Mouse (Mus musculus): Measurements from ENCODE around the gene Mtch1.
"Not testable (repeated sequence)": the region's sequence is repeated elsewhere in the genome, so short reads cannot be mapped to it uniquely, and the experiment has no call there.

The Mtch1 gene

DNA sequence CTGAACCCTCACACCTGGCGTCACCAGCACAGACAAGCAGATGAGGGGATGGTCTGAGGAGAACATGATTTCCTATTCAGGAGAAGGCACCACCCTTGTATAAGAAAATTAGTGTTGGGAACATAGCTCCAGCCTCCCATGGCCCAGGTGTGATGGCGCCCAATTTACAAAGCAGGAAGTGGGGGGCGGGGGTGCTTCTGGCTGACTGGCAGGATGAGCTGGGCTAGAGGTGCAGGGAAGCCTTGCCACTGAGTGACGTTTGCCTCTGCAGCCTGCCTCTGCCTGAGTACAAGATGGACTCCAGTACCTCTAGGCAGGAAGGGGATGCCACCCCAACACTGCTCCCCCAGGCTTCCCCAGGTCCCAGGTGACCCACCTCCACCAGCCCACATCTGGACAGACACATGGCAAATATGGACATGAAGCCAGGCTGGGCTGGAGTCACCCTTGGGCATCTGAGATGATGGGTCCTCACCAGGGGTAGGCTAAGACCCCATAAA lies 15.5 kb downstream of the Mtch1 start:
- DNase-seq (ENCODE audit: low spot score) = no peak

DNA sequence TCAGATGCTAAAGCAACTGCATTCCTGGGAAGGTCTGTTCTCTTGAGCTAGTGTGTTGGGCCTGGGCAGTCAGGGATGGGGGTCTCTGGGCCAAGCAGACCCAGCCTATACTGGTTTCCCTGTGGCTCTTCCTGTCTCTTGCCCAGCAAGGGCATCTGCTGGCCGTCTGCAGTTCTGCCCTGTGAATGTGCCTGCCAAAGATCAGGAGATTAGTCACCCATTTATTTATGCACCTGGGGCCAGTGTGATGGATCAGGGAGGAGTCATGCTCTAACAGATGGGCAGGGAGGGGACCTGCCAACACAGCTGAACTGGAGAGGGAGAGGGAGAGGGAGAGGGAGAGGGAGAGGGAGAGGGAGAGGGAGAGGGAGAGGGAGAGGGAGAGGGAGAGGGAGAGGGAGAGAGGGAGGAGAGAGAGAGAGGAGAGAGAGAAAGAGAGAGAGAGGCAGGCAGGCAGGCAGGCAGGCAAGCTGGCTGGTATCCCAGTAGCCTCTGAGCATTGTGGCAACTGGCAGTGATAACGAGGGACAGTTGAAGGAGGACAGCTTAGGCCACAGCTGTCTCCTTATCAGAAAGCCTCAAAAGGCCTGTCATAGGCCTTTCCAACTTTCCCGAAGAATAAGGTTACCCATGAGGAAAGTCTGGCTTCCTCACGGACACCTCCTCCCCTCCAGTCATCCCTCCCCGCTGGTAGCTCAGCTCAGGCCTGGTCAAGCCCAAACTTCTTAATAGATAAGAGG lies 16.9 kb downstream of the Mtch1 start:
- no peak for DNase-seq (ENCODE audit: low spot score)

DNA sequence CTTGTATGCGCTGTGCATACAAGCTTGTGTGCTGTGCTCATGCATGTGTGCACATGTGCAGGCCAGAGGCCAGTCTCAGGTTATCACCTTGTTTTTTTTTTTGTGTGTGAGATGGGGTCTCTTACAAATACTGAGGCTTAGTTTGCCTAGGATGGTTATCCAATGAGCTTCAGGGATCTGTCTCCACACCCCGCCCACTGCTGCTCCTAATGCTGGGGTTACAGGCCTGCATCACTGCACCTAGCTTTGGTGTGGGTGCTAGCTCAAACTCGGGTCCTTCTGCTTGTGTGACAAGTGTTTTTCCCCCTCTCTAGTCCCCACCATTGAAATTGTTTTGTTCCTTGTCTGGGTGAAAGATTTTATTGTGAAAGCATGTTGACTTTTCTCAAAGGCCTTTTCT lies 17.5 kb downstream of the Mtch1 start:
- no peak for DNase-seq (ENCODE audit: low spot score)

DNA sequence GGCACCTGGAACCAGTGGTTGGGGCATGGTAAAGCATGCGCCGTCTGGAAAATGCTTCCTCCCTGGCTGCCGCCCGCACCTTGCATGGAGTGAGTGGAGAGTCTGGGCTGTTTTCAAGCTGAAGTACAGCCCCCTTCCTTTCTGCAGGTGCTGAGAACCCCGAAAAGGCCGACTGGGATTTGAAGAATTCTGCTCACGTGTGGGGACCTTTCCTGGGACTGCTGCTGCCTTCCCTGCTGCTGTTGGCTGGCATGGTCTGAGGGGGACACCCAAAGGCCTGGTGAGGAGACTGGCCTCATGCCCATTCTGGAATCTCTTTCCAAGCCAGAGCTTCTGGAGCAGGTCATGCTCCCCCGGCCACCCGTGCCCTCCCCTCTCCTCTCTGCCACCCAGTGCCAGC lies 20.0 kb downstream of the Mtch1 start:
- DNase-seq (ENCODE audit: low spot score) = no peak

DNA sequence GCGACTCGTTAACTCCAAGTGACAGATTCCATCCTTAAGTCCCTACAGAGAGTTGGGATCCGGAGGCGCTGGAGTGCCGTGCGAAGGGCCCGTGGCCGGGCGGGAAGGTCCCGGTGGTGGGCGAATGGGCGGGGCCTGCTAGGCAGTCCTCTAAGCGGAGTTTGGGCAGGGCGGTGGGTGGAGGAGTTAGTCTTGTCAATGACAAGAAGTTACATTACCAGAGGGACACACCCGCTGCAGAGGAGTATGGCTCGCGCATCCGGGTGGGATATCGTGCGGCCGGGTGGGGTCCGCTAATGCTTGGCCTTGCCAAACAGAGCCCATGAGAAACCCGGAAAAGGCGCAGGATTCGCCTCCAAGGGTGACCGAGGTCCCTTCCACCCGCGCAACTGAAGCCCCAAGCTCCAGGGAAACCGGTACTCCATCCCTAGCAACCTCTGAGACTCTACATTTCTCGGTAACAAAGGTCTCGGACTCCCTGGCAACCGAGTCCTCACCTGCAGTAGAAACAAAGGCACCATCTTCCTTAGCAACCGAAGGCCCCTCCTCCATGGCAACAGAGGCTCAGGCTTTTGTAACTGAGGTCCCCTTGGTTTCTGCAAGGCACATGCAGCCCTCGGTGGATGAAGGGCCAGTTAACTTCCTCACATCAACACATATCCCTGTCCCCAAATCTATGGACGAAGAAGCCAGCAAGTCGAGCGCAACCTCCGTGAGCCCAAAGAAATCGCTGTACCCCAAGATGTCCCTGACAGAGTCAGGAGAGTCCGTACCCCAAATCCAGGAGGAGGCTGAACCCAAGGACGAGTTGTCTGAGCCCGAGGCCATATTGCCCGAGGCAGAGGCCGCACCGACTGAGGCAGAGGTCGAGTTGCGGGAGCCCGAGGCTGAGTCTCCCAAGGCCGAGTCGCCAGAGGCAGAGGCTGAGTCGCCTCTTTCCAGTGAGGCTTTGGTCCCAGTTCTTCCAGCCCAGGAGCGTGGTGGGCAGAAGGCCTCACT lies 20.9 kb downstream of the Mtch1 start:
- no peak for DNase-seq (ENCODE audit: low spot score)

DNA sequence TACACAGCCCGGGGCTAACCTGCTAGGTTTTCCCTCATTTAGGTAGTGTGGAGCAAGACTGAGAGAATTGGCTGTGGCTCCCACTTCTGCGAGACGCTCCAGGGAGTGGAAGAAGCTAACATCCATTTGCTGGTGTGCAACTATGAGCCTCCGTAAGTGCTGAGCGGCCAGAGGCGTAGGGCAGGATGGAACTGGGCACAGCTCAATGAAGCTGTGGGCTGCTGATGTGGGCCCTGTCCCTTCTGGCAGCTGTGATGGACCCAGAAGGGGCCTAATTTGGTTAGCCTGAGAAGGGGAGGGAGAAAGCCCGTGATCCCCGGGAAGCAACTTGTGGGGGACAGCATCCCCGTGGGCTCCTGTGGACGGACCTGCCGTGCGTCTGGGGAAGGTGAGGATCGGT lies 21.9 kb downstream of the Mtch1 start:
- no peak for DNase-seq (ENCODE audit: low spot score)

DNA sequence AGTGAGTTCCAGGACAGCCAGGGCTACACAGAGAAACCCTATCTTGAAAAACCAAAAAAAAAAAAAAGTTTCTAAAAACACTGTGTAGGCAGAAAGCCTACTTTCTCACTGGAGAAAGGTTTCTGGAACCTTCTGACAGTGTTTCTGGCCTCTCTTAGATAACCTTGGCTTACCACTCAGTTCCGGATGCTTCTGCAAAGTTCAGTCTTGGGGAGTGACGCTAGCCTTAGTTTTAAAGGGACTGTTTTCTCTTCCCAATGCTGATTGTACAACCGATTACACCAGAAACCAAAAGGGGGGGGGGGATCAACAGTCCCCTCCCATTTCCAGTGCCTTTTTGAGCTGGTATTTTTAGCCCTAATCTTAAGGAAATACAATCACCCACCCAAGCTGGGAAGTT lies 24.1 kb downstream of the Mtch1 start:
- DNase-seq (ENCODE audit: low spot score) = no peak

DNA sequence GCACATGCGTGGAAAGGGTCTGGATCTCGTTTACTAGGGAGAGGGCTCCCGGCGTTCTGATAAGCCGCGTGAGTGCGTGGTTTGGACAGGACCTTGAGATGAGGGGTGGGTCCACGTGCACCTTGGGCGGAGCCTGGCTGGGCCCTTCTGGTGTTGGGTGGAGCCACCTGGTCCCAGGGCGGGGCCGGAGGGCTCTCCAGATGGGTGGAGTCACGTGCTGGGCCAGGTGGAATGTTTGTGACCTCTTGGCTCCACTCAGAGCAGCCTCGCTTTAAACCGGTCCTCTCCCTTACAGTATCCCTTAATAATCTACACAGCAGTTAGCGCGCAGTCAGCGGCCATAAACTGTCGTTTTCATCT lies 25.2 kb downstream of the Mtch1 start:
- no peak for DNase-seq (ENCODE audit: low spot score)

DNA sequence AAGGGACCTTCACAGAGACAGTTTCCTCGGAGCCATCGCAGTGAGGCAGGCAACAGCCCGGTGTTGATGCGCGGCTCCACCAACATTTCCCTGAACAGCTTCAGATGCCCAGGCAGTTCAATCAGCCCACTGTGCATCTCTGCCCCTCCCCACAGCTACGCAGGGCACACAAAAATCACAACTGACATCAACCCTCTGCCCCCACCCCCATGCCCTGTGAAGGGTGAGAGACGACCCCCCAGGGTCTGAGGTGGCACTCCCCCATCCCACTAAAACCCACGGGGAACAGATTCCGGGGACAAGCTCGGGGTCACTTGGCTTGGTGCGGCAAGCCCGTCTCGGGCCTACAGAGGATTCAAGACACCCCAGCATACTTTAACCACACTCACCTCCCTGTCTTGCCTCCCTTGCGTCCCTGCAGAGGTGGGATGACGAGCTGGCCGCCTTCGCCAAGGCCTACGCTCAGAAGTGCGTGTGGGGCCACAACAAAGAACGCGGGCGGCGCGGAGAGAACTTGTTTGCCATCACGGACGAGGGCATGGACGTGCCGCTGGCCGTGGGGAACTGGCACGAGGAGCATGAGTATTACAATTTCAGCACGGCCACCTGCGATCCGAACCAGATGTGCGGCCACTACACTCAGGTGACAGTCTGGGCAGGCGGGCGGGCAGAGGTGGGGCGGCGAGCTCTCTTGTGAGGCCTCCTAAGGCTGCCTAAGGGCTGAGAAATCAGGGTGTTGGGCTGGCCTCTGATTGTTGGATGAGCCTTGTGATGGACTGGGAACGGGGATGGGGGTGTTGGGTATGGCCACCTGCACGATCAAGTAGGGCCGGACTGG lies 25.8 kb downstream of the Mtch1 start:
- no peak for DNase-seq (ENCODE audit: low spot score)

DNA sequence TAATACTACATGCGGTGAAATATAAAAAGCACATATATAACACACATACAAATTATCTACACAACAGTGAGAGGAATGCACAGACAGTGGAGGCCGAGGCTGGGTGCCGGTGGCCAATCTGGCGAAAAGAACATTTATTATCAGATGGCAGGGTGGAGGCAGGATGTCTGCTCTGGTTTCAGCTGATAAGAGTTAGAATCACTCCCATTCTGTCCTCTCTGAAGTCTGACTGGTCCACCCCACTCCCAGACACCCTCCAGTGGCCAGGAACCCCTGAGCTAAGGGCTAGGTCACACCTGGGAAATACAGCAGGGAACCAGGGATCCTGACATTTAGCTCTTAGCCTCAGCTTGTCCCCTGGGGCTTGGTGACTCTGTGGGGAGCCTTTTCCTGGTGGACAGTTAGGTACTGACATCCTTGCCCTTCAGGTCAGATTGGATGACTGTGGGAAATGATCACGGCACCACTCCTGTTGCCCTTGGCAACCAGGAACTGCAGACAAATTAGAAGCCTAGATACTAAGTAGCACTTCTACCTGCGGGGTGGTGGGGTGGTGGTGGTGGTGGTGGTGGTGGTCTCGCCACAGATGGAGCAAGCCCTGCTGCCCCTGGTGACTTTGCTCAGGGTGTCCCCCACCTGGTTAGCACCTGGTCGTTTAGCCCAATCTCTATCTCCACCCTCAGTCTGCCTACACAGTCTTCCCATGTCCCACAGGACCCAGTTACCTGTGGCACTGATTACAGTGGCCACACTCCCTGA lies 27.7 kb downstream of the Mtch1 start:
- no peak for DNase-seq (ENCODE audit: low spot score)

DNA sequence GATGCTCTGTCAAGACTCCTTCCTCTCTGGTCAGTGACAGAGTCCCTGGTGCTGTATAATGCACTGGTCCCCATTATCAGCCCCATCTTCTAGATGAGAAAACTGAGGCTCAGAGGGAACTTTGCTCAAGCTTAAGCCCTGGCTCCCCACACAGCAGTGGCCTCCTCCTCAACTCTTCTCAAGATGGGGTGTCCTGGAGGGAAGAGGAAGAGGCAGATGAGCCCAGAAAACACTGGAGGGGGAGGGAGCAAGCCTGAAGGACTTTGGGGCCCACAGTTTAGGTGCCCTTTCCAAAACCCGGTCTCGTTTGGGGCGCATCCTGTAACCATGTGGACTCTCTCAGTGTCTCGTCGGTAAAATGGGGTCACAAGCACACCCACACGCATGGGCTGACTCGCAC lies 28.3 kb downstream of the Mtch1 start:
- no peak for DNase-seq (ENCODE audit: low spot score)

DNA sequence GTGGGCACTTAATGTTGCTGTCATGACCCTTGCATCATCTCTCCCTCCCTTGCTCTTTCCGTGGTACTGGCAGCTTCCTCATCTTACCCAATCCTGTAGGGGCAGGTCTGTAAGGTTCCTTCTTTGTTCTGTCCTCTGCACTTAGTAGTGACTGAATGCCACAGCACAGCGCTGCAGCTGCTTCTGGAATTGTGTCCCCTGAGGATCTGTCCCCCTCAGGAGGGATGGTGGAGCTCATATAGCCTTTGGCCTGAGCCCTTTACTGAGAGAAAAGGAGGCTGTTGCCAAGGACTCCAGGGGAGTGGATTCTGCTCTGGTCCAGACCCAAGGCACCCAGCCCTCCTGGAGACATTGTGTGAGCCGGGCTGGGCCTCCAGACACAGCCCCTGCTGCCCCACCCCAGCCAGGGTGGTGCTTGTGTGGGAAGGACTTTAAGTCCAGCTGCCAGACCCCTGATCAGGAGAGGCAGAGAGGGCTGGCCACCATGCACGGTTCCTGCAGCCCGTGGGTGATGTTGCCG lies 28.9 kb downstream of the Mtch1 start:
- no peak for DNase-seq (ENCODE audit: low spot score)

DNA sequence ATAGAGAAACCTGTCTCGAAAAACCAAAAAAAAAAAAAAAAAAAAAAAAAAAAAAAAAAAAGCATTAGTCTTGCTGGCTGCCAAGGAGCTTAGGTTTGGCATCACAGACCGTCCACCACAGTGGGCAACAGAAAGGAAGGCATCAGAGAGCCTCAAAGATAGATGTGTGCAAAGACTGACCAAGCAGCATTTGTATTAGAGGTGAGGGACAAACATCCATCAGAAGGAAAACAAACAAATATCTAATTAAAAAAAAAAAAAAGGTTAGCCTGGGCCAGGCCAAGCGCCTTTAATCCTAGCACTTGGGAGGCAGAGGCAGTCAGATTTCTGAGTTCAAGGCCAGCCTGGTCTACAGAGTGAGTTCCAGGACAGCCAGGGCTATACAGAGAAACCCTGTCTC lies 30.4 kb downstream of the Mtch1 start, which contains the start of gene Pi16:
Pi16 (plus strand) TSS at position 301 of the 400 bp plus-strand sequence.
- not testable (repeated sequence) for DNase-seq (ENCODE audit: low spot score)

DNA sequence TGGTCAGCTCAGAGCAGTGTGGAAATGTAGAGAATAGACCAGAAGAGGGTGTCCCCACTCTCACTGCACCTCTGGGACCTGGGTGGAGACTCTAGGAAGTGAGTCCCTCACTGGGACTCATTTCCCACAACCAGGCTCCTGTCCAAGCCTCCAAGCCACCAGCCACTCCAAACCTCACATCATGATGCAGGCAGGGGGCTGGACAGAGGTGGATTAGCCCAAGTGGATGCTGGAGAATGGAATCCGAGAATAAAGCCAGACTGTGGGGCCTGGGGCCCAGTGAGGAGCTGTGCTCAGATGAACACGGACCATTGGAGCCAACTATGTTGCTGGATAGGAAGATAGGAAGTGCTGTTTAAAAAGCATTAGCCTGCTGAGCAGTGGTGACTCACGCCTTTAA lies 30.8 kb downstream of the Mtch1 start:
- DNase-seq (ENCODE audit: low spot score) = no peak

DNA sequence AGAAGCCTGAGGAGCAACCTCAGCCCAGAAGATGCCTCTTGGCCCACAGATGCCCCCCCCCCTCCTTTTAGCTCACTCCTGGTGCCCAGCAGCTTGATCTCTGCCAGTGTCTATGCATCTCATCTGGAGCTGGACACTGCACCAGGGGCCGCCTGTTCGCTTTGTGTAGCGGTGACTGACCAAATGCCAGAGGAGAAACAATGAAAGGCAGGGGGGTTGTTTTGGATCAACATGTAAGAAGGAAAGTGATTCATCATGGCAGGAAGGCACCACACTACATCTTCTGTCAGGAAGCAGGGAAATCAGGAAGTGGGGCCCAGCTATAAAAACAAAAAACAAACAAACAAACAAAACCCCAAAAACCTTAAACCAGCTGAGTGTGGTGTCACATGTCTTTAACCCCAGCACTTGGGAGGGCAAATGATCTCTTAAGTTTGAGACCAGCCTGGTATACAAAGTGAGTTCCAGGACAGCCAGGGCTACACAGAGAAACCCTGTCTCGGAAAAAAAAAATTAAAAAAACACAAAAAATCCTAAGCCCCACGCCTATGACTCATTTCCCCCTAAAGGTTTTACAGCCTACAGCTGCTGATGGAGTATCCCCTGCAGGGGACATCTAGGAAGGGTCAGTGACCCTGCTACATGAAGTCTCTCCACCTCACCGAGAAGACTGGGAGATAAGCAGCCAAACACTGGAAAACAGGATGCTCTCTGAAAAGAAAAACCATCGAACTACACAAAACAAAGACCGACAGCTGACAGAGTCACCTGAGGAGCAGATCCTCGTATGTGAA lies 31.9 kb downstream of the Mtch1 start:
- DNase-seq (ENCODE audit: low spot score) = no peak

DNA sequence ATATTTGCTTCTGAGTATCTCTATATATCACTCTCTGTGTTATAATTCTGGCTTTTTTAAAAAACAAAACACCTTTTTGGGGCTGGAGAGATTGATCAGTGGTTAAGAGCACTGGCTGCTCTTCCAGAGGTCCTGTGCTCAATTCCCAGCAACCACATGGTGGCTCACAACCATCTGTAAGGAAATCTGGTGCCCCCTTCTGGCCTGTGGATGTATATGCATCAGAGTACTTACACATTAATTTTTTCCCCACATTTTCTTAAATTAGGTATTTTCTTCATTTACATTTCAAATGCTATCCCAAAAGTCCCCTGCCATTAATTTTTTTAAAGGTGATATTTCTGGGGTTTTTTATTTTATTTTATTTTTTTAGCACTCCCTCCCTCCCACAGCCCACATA lies 34.4 kb downstream of the Mtch1 start:
- no peak for DNase-seq (ENCODE audit: low spot score)

DNA sequence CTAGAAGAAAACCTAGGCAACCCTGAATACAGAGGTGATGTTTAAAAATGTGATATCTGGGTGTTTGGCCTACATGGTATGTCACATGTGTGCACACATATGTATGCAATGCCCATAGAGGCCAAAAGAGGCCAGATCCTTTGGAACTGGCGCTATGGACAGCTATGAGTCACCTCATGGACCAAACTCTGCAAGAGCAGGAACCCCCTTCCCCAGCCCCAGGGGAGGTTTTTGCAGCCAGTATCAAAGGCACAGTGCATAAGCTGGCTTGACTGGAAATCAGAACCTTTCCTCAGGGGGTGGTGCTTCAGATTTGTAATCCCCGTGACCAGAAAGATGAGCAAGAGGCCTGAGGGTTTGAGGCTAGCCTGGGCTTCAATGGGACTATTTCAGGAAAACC lies 35.7 kb downstream of the Mtch1 start:
- no peak for DNase-seq (ENCODE audit: low spot score)

DNA sequence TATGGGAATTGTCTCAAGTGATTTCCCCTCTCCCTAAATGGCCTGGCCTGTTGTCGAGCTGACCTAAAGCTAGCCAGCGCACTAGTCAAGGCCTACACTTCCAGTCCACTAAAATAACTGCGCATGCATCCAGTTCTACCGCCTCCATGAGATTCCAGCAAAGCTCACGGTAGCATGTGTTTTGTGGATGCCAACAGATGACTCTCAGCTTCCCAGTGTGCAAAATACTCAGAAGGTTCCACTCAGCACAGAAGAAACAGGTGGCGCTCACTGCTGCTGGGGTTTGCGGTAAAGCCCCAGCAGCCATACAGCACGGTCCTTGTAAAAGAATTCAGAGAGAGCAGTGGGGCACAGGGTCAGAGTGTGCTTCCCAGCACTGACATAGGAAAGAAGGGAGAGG lies 36.1 kb downstream of the Mtch1 start:
- DNase-seq (ENCODE audit: low spot score) = no peak

DNA sequence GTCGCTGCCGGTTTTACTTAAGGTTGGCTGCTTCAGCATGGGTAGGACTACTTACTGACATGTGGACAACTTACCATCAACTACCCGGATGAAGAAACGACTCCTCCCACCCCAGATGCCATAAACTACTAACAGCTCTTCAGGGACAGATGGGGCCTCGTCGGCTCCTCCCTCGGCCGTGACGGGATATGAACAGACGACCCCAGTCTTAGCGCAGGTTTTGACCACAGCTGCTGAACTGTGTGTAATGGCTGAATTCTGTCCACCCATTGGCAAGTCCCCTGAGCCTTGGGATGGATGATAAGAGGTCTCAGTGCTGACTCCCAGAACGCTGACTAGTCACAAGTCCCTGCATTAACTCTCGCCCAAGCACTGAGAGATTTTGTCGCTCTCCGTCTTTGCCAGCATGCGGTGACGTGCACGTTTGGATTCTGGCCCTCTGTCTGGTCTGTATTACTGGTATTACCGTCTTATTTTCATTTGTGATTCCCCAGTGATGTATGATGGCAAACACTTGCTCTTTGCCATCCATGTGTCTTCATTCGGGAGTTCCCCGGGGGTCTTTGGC lies 37.6 kb downstream of the Mtch1 start:
- no peak for DNase-seq (ENCODE audit: low spot score)

DNA sequence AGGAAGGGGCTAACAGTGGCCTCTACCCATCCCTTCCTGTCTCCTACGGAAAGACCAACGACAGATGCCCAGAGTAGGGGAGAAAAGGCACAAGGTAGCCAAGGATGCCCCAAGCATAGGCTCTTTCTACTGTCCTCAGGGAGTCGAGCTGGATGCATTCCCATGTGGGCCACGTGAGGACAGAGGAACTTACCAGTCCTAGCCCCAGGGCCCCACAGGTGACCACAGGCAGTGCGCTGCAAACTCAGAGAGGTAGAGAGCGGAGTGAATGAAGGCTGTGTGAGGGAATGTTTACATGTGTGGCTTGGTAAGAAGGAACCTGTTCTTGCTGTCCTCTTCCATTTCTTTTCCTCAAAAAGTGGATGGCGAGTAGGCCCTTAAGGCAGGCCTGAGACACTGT lies 41.9 kb downstream of the Mtch1 start:
- no peak for DNase-seq (ENCODE audit: low spot score)

Measured in left cerebral cortex, adult 11 months (tissue).